Mouse (Mus musculus): Measurements from ENCODE around the gene Rfxank. TPM values are rescaled to one million over a fixed set of nuclear protein-coding genes. Genes with fewer than 3 reads are reported as not detected.

The Rfxank gene
- polyA plus RNA-seq, 1 experiment from 2014 or later, result 16.7 TPM

- H3K9me3 ChIP-seq (ENCODE audit: control insufficient read depth, low read length), result no peaks in the 10 kb centered on the region
- WGBS, result 74% methylated on average over 4 of the region's 4 CpGs
- H3K4me3 ChIP-seq (ENCODE audit: low read depth, low read length), result no peak overlapping the region
- no peak overlapping the region for H3K9ac ChIP-seq (ENCODE audit: low read depth, low read length)
- no peak overlapping the region; the same call in 1 of the 2 replicates for H3K4me2 ChIP-seq
- peaks cover 3% of the 10 kb centered on the region; the same call in 1 of the 2 replicates for H3K4me1 ChIP-seq (replicated peaks; ENCODE audit: control insufficient read depth, insufficient read depth, low read length)
- DNase-seq (ENCODE audit: low spot score), result no peak
- no peak overlapping the region for H3K27ac ChIP-seq (ENCODE audit: low read depth, low read length)
- peaks cover 11% of the 10 kb centered on the region; the same call in 1 of the 2 replicates for H3K27me3 ChIP-seq (replicated peaks; ENCODE audit: control insufficient read depth, insufficient read depth, low read length)
- ATAC-seq (replicated peaks; ENCODE audit: low FRiP score), result no peak
- H3K36me3 ChIP-seq (ENCODE audit: control insufficient read depth, insufficient read depth, low read length), result no peaks in the 10 kb centered on the region
Measured at GRCm38 (mm10) chr8:70159211-70159610, 20.3 kb upstream of the Rfxank start.

- DNase-seq (ENCODE audit: low spot score) (peak; percentile 88), ATAC-seq (replicated peaks; ENCODE audit: low FRiP score) (peak; percentile 87)
- Histone ChIP-seq H3K9ac (ENCODE audit: low read depth, low read length) (peak overlapping the region; percentile 64), H3K4me3 (ENCODE audit: low read depth, low read length) (peak overlapping the region; percentile 65), H3K4me1 (replicated peaks; ENCODE audit: control insufficient read depth, insufficient read depth, low read length) (peaks cover 3% of the 10 kb centered on the region; the same call in 1 of the 2 replicates), H3K27me3 (replicated peaks; ENCODE audit: control insufficient read depth, insufficient read depth, low read length) (peaks cover 11% of the 10 kb centered on the region; the same call in 1 of the 2 replicates), H3K36me3 (ENCODE audit: control insufficient read depth, insufficient read depth, low read length) (no peaks in the 10 kb centered on the region), H3K27ac (ENCODE audit: low read depth, low read length) (peak overlapping the region; percentile 25; the same call in 1 of the 2 replicates), H3K4me2 (peak overlapping the region; percentile 93), H3K9me3 (ENCODE audit: control insufficient read depth, low read length) (no peaks in the 10 kb centered on the region)
- 11% methylated on average over 40 of the region's 40 CpGs for WGBS
Measured at GRCm38 (mm10) chr8:70158069-70158853, 19.3 kb upstream of the Rfxank start.

GRCm38 (mm10) chr8:70157240-70157800, 18.4 kb upstream of the Rfxank start:
- Histone ChIP-seq H3K4me2 (no peak overlapping the region), H3K4me1 (replicated peaks; ENCODE audit: control insufficient read depth, insufficient read depth, low read length) (peaks cover 4% of the 10 kb centered on the region), H3K27ac (ENCODE audit: low read depth, low read length) (no peak overlapping the region), H3K4me3 (ENCODE audit: low read depth, low read length) (no peak overlapping the region), H3K36me3 (ENCODE audit: control insufficient read depth, insufficient read depth, low read length) (no peaks in the 10 kb centered on the region), H3K9me3 (ENCODE audit: control insufficient read depth, low read length) (no peaks in the 10 kb centered on the region), H3K27me3 (replicated peaks; ENCODE audit: control insufficient read depth, insufficient read depth, low read length) (peaks cover 11% of the 10 kb centered on the region; the same call in 1 of the 2 replicates), H3K9ac (ENCODE audit: low read depth, low read length) (no peak overlapping the region)
- ATAC-seq (replicated peaks; ENCODE audit: low FRiP score) (no peak), DNase-seq (ENCODE audit: low spot score) (no peak)
- WGBS, result 83% methylated on average over 1 of the region's 1 CpGs

- Histone ChIP-seq H3K4me3 (ENCODE audit: low read depth, low read length) (0 out of 2 replicates have a peak overlapping the region, but pooled peaks have one; percentile 9), H3K27me3 (replicated peaks; ENCODE audit: control insufficient read depth, insufficient read depth, low read length) (peaks cover 16% of the 10 kb centered on the region; the same call in 1 of the 2 replicates), H3K4me2 (peak overlapping the region; percentile 55), H3K9ac (ENCODE audit: low read depth, low read length) (no peak overlapping the region), H3K36me3 (ENCODE audit: control insufficient read depth, insufficient read depth, low read length) (no peaks in the 10 kb centered on the region), H3K27ac (ENCODE audit: low read depth, low read length) (no peak overlapping the region), H3K9me3 (ENCODE audit: control insufficient read depth, low read length) (no peaks in the 10 kb centered on the region), H3K4me1 (replicated peaks; ENCODE audit: control insufficient read depth, insufficient read depth, low read length) (peaks cover 4% of the 10 kb centered on the region)
- ATAC-seq (replicated peaks; ENCODE audit: low FRiP score) (peak; percentile 96), DNase-seq (ENCODE audit: low spot score) (peak; percentile 71)
- WGBS, result 16% methylated on average over 22 of the region's 22 CpGs
Measured at GRCm38 (mm10) chr8:70152537-70153257, 13.7 kb upstream of the Rfxank start.

- no peak overlapping the region for H3K9ac ChIP-seq (ENCODE audit: low read depth, low read length)
- no peak overlapping the region for H3K27ac ChIP-seq (ENCODE audit: low read depth, low read length)
- WGBS, result 24% methylated on average over 13 of the region's 13 CpGs
- H3K27me3 ChIP-seq (replicated peaks; ENCODE audit: control insufficient read depth, insufficient read depth, low read length), result peaks cover 11% of the 10 kb centered on the region; the same call in 1 of the 2 replicates
- H3K4me1 ChIP-seq (replicated peaks; ENCODE audit: control insufficient read depth, insufficient read depth, low read length), result peaks cover 3% of the 10 kb centered on the region; the same call in 1 of the 2 replicates
- peak overlapping the region; percentile 18 for H3K4me2 ChIP-seq
- peaks cover 6% of the 10 kb centered on the region; the same call in 1 of the 2 replicates for H3K36me3 ChIP-seq (ENCODE audit: control insufficient read depth, insufficient read depth, low read length)
- no peaks in the 10 kb centered on the region for H3K9me3 ChIP-seq (ENCODE audit: control insufficient read depth, low read length)
- DNase-seq (ENCODE audit: low spot score) (peak; percentile 53), ATAC-seq (replicated peaks; ENCODE audit: low FRiP score) (no peak)
- no peak overlapping the region for H3K4me3 ChIP-seq (ENCODE audit: low read depth, low read length)
Measured at GRCm38 (mm10) chr8:70150158-70150557, 11.2 kb upstream of the Rfxank start.

- 73% methylated on average over 7 of the region's 7 CpGs for WGBS
- ATAC-seq (replicated peaks; ENCODE audit: low FRiP score), result no peak
- peaks cover 12% of the 10 kb centered on the region for H3K36me3 ChIP-seq (ENCODE audit: control insufficient read depth, insufficient read depth, low read length)
Measured at GRCm38 (mm10) chr8:70147678-70148607, 9.0 kb upstream of the Rfxank start.

GRCm38 (mm10) chr8:70139981-70140380, 1.0 kb upstream of the Rfxank start:
- 9% methylated on average over 9 of the region's 9 CpGs for WGBS
- peak overlapping the region; percentile 88 for H3K4me3 ChIP-seq (ENCODE audit: low read depth, low read length)
- no peaks in the 10 kb centered on the region for H3K9me3 ChIP-seq (ENCODE audit: control insufficient read depth, low read length)
- peaks cover 13% of the 10 kb centered on the region for H3K4me1 ChIP-seq (replicated peaks; ENCODE audit: control insufficient read depth, insufficient read depth, low read length)
- peaks cover 15% of the 10 kb centered on the region for H3K36me3 ChIP-seq (ENCODE audit: control insufficient read depth, insufficient read depth, low read length)
- peak overlapping the region; percentile 68 for H3K9ac ChIP-seq (ENCODE audit: low read depth, low read length)
- no peaks in the 10 kb centered on the region for H3K27me3 ChIP-seq (replicated peaks; ENCODE audit: control insufficient read depth, insufficient read depth, low read length)
- peak overlapping the region; percentile 83 for H3K4me2 ChIP-seq
- DNase-seq (ENCODE audit: low spot score) (no peak), ATAC-seq (replicated peaks; ENCODE audit: low FRiP score) (no peak; the same call in 1 of the 2 replicates)
- H3K27ac ChIP-seq (ENCODE audit: low read depth, low read length), result peak overlapping the region; percentile 79

More at GRCm38 (mm10) chr8:70147678-70148607, 9.0 kb upstream of the Rfxank start:
- Histone ChIP-seq H3K9me3 (ENCODE audit: control insufficient read depth, low read length) (no peaks in the 10 kb centered on the region), H3K4me3 (ENCODE audit: low read depth, low read length) (no peak overlapping the region), H3K27me3 (replicated peaks; ENCODE audit: control insufficient read depth, insufficient read depth, low read length) (peaks cover 5% of the 10 kb centered on the region; the same call in 1 of the 2 replicates), H3K27ac (ENCODE audit: low read depth, low read length) (no peak overlapping the region), H3K9ac (ENCODE audit: low read depth, low read length) (no peak overlapping the region), H3K4me1 (replicated peaks; ENCODE audit: control insufficient read depth, insufficient read depth, low read length) (peaks cover 3% of the 10 kb centered on the region; the same call in 1 of the 2 replicates), H3K4me2 (no peak overlapping the region)
- DNase-seq (ENCODE audit: low spot score), result no peak
